Comparison of ENCODE assay signal across 22 mouse cellular contexts in the genomic region with DNA sequence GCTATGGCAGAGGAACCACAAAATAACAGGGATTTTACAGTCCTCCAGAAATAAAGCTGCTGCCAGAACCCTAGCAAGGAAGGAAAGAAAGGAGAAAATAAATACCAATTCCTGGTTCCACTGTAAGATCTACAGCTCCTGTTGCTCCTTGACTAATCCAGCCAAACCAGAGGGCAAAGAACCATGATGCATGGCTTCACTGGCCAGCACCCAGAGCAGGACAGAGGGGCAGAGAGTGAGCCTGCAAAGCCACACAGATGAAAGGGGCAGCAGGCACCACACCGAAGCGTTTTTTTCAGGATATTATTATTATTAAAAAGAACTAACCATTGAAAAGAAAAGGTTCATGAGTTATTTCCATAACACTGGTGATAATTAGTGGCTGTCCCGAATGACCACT. TPM values are rescaled to one million over a fixed set of nuclear protein-coding genes. Genes with fewer than 3 reads are reported as not detected.
DNase-seq lines count a peak whose midpoint lies in the region; ATAC-seq and TF ChIP-seq lines count a peak whose summit lies in the region.
"Had no signal": no experiment of that assay in that cellular context is flagged by ENCODE, and none has a peak within 500 bp of the region (broad histone marks: within the 10 kb centered on the region; RNA-seq: fewer than 3 reads in every experiment).

No protein-coding gene starts in this region.

- DNase-seq in kidney, adult 2 months = peak; percentile 63
- DNase-seq in kidney, postnatal 4 days = no peak
- DNase-seq in kidney, adult 9 months = peak; percentile 48
- DNase-seq in kidney, postnatal 25 days = peak; percentile 14 to 49
- peak; percentile 41 to 56 for DNase-seq in kidney, postnatal 36 days
- no peak for DNase-seq in kidney, adult 11 months
- DNase-seq: adrenal gland, adult 2 months; adrenal gland, adult 8-10 months; adrenal gland, postnatal 10 days; adrenal gland, postnatal 14 days; adrenal gland, postnatal 25 days; adrenal gland, postnatal 36 days; B cell, adult 2 months; cerebellum, adult 11 months; cerebellum, adult 11-12 months had no signal

- no peaks in the 10 kb centered on the region; the same call in 1 of the 2 replicates for H3K36me3 ChIP-seq in kidney, adult 2 months (ENCODE audit: control insufficient read depth, insufficient read depth, low read length)
- H3K36me3 ChIP-seq in kidney, embryonic 16.5 days (ENCODE audit: insufficient read depth, low read length) = no peaks in the 10 kb centered on the region
- H3K36me3 ChIP-seq in kidney, embryonic 14.5 days (ENCODE audit: control insufficient read depth, insufficient read depth, low read length) = no peaks in the 10 kb centered on the region
- H3K36me3 ChIP-seq: G1E had no signal

- no peak overlapping the region for H3K27ac ChIP-seq in kidney, adult 2 months (ENCODE audit: insufficient read depth, low read depth, low read length)
- no peak overlapping the region for H3K27ac ChIP-seq in kidney, embryonic 16.5 days (ENCODE audit: low read length)
- H3K27ac ChIP-seq in kidney, embryonic 14.5 days (ENCODE audit: low read depth, low read length) = no peak overlapping the region

- no peaks in the 10 kb centered on the region for H3K27me3 ChIP-seq in kidney, adult 2 months (replicated peaks; ENCODE audit: control insufficient read depth, insufficient read depth, low read length)
- H3K27me3 ChIP-seq in kidney, embryonic 16.5 days (ENCODE audit: insufficient read depth, low read length) = no peaks in the 10 kb centered on the region
- H3K27me3 ChIP-seq in kidney, embryonic 14.5 days (ENCODE audit: control insufficient read depth, insufficient read depth, low read length) = no peaks in the 10 kb centered on the region
- H3K27me3 ChIP-seq: CH12.LX had no signal

- WGBS in kidney, adult 2 months = 79% methylated on average over 3 of the region's 3 CpGs
- WGBS in kidney, embryonic 16.5 days = 87% methylated on average over 3 of the region's 3 CpGs
- WGBS in kidney, embryonic 14.5 days = 86% methylated on average over 3 of the region's 3 CpGs

- no peaks in the 10 kb centered on the region for H3K9me3 ChIP-seq in kidney, embryonic 16.5 days (ENCODE audit: low read length)
- no peaks in the 10 kb centered on the region for H3K9me3 ChIP-seq in kidney, embryonic 14.5 days (ENCODE audit: control insufficient read depth, low read length)
- H3K9me3 ChIP-seq: G1E had no signal

- TF ChIP-seq POLR2A in kidney, adult 2 months (IDR thresholded peaks at IDR 0.05; ENCODE audit: low read depth, low read length) = no peak

- H3K9ac ChIP-seq in kidney, embryonic 16.5 days (replicated peaks; ENCODE audit: low read length) = no peak overlapping the region
- no peak overlapping the region for H3K9ac ChIP-seq in kidney, embryonic 14.5 days (ENCODE audit: low read depth, low read length)

- ATAC-seq in kidney, embryonic 16.5 days (ENCODE audit: low FRiP score, low TSS enrichment) = no peak
- ATAC-seq in kidney, embryonic 14.5 days (ENCODE audit: low FRiP score, low TSS enrichment) = no peak
- ATAC-seq: activated CD4-positive, CD25-positive, alpha-beta regulatory T cell, adult 4 months; CD4-positive, CD25-positive, alpha-beta regulatory T cell, adult 4 months; Patski had no signal

- TF ChIP-seq CTCF in kidney, adult 2 months (conservative IDR thresholded peaks at IDR 0.05; ENCODE audit: insufficient read depth, insufficient read length, low read depth, low read length) = no peak

- H3K4me3 ChIP-seq in kidney, adult 2 months (ENCODE audit: insufficient read depth, low read depth, low read length) = no peak overlapping the region
- H3K4me3 ChIP-seq in kidney, embryonic 16.5 days (ENCODE audit: low read length) = no peak overlapping the region
- no peak overlapping the region for H3K4me3 ChIP-seq in kidney, embryonic 14.5 days (ENCODE audit: low read length)

- H3K4me2 ChIP-seq in kidney, embryonic 16.5 days (replicated peaks; ENCODE audit: low read depth, low read length) = no peak overlapping the region
- no peak overlapping the region for H3K4me2 ChIP-seq in kidney, embryonic 14.5 days (replicated peaks; ENCODE audit: low read depth, low read length)

- H3K4me1 ChIP-seq in kidney, adult 2 months (ENCODE audit: control insufficient read depth, insufficient read depth, low read length) = peaks cover 13% of the 10 kb centered on the region; the same call in 1 of the 2 replicates
- H3K4me1 ChIP-seq in kidney, embryonic 16.5 days (ENCODE audit: insufficient read depth, low read length) = no peaks in the 10 kb centered on the region
- H3K4me1 ChIP-seq in kidney, embryonic 14.5 days (ENCODE audit: control insufficient read depth, insufficient read depth, low read length) = no peaks in the 10 kb centered on the region

RNA-seq across cellular contexts. Expression of a gene that starts 17.2 kb away (rescaled TPM):
- 86.5 and 97.8 TPM in 2 replicates for polyA plus RNA-seq in kidney, adult 2 months (2012; rRNA removed)
- 7.0 and 7.9 TPM in 2 replicates for polyA plus RNA-seq in kidney, embryonic 16.5 days (2015; fragmentation: Nextera tagmentation; extraction: Ambion mirVana)
- polyA plus RNA-seq in kidney, embryonic 14.5 days (2014; fragmentation: Nextera tagmentation; extraction: Ambion mirVana) = 1.2 and 1.3 TPM in 2 replicates
- polyA plus RNA-seq: activated CD4-positive, CD25-positive, alpha-beta regulatory T cell, adult 4 months; G1E had no signal

Comparison
In these comparisons a context has a peak if more than half of its experiments do, and no peak if none do; other contexts are left out.
1. DNase-seq: peak in kidney, adult 2 months (single experiment), kidney, adult 9 months (single experiment), kidney, postnatal 25 days (2 of 2) and kidney, postnatal 36 days (2 of 2); none in kidney, postnatal 4 days (0 of 2) and kidney, adult 11 months (single experiment).